Mouse (Mus musculus) liver, embryonic 15.5 days (tissue): ENCODE measurements around the gene Zbtb46. TPM values are rescaled to one million over a fixed set of nuclear protein-coding genes. Genes with fewer than 3 reads are reported as not detected.

Experiments used
- ATAC-seq: fragments of 200-750 bp; cut with Nextera tagmentation; 2 replicates; pipeline ENCODE4 v1.8.0; 2017; ENCODE audit warnings: moderate number of reproducible peaks, mild to moderate bottlenecking, moderate library complexity; ENCODE audit not compliant: insufficient read depth
- H3K27ac ChIP-seq: fragments of 300-500 bp; sonication (generic); replicated peaks from 2 replicates; pipeline ENCODE4 v1.5.1; 2015; ENCODE audit warnings: mild to moderate bottlenecking, inconsistent platforms
- H3K27me3 ChIP-seq: fragments of 300-500 bp; sonication (generic); 2 replicates; pipeline ENCODE4 v1.6.1; 2015; ENCODE audit warnings: mild to moderate bottlenecking, inconsistent platforms
- H3K36me3 ChIP-seq: fragments of 300-500 bp; sonication (generic); replicated peaks from 2 replicates; pipeline ENCODE4 v1.6.1; 2015; ENCODE audit warnings: moderate library complexity, mild to moderate bottlenecking, inconsistent platforms
- H3K4me1 ChIP-seq: fragments of 300-500 bp; sonication (generic); replicated peaks from 2 replicates; pipeline ENCODE4 v1.6.1; 2015; ENCODE audit warnings: inconsistent platforms
- H3K4me2 ChIP-seq: fragments of 300-500 bp; sonication (generic); 2 replicates; pipeline ENCODE4 v1.6.1; 2015; ENCODE audit warnings: moderate library complexity, mild to moderate bottlenecking, inconsistent platforms
- H3K4me3 ChIP-seq: fragments of 300-500 bp; sonication (generic); replicated peaks from 2 replicates; pipeline ENCODE4 v1.5.1; 2015; ENCODE audit warnings: mild to moderate bottlenecking, inconsistent platforms
- H3K9ac ChIP-seq: fragments of 300-500 bp; sonication (generic); 2 replicates; pipeline ENCODE4 v1.6.1; 2015; ENCODE audit warnings: moderate library complexity, mild to moderate bottlenecking, inconsistent platforms
- H3K9me3 ChIP-seq: fragments of 300-500 bp; sonication (generic); replicated peaks from 2 replicates; pipeline ENCODE4 v1.6.1; 2016; ENCODE audit warnings: inconsistent platforms
- WGBS: fragments of 180-500 bp; shearing (Covaris S2); methylation state at CpG from one replicate; pipeline ENCODE4 v1.1.7; 2015; ENCODE audit warnings: mixed read lengths; ENCODE audit not compliant: insufficient replicate concordance; 5-methylcytosine and 5-hydroxymethylcytosine counted together
- polyA plus RNA-seq: library from polyadenylated mRNA; unstranded; fragments of >200 nt; fragmentation: Nextera tagmentation; extraction: Ambion mirVana; gene quantifications from 2 replicates; pipeline ENCODE4 v1.2.1, GENCODE M21; 2015

Zbtb46 gene
- polyA plus RNA-seq, 1 experiment from 2014 or later: 7.9 TPM

DNA sequence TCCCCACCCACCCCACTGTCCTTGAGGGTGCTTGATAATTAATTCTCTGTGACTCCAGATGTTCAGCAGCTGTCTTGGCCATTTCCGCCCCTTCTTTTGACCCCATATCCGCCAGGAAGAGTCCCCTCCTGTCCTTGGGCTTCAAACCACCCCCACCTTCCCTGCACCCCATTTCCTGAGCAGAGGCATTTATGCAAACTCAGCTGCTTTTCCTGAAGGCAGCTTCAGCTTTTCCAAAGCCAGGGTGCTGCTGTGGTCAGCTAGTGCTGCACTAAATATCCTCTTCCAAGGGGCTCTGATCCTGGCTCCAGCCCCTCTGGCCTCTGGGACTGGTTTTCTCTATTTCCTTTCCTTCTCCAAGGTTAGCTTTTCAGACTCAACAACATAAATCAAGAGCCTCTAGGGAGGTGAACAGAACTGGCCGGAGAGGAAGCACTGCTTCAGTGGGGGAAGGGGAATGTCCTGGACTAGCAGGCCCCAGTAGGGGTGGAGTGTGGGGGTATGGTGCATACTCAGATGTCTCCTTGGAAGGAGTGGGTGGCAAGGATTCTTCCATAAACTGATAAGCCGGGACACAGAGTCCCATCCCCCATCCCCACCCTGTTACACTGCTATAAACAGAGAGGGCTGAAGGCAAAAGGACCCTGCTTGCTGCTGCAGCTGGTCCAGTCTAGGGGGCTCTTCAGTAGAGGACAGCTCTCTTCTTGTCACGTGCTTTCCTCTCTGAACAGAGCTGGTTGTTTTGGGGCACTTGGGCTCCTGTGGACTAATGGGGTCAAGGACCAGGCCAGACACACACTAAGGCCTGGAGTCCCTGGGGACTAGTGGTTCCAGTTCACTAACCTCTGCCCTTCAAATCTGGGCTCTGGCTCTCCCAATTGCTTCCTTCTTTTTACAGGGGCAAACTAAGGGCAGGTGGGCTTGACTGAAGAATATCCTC lies 28.4 kb upstream of the Zbtb46 start:
- no peak overlapping the region for H3K4me2 ChIP-seq
- H3K27me3 ChIP-seq: 0 out of 2 replicates have a peak, but pooled peaks cover 2% of the 10 kb centered on the region
- H3K4me1 ChIP-seq: peaks cover 51% of the 10 kb centered on the region
- H3K4me3 ChIP-seq: no peak overlapping the region
- peak; percentile 52 for ATAC-seq
- no peaks in the 10 kb centered on the region for H3K9me3 ChIP-seq
- H3K36me3 ChIP-seq: no peaks in the 10 kb centered on the region
- 28% methylated on average over 5 of the region's 5 CpGs for WGBS
- peak overlapping the region; percentile 6 for H3K27ac ChIP-seq
- H3K9ac ChIP-seq: no peak overlapping the region; the same call in 1 of the 2 replicates

DNA sequence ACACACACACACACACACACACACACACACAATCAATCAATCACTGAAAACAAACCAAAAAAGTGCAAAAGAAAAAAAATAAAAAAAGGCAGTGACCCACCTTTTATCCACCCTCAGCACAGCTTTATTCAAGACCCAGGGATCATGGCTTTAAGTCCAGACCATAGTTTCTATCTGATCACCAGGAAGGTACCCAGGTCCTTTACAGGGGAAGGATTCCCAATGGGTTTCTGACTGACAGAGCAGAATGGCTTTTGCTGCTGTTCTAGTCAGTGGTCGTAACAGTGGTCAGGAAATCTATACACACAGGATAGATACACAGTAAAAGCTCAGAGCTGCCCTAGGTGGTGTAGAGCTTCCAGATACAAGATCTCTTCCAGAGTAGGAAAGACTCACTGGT lies 26.5 kb upstream of the Zbtb46 start:
- H3K9ac ChIP-seq: no peak overlapping the region
- no peak overlapping the region for H3K27ac ChIP-seq
- no peak for ATAC-seq
- H3K9me3 ChIP-seq: no peaks in the 10 kb centered on the region
- no peak overlapping the region for H3K4me2 ChIP-seq
- no peak overlapping the region for H3K4me3 ChIP-seq
- peaks cover 40% of the 10 kb centered on the region for H3K4me1 ChIP-seq
- H3K27me3 ChIP-seq: 0 out of 2 replicates have a peak, but pooled peaks cover 2% of the 10 kb centered on the region
- H3K36me3 ChIP-seq: no peaks in the 10 kb centered on the region
- WGBS: 48% methylated on average over 1 of the region's 1 CpGs

DNA sequence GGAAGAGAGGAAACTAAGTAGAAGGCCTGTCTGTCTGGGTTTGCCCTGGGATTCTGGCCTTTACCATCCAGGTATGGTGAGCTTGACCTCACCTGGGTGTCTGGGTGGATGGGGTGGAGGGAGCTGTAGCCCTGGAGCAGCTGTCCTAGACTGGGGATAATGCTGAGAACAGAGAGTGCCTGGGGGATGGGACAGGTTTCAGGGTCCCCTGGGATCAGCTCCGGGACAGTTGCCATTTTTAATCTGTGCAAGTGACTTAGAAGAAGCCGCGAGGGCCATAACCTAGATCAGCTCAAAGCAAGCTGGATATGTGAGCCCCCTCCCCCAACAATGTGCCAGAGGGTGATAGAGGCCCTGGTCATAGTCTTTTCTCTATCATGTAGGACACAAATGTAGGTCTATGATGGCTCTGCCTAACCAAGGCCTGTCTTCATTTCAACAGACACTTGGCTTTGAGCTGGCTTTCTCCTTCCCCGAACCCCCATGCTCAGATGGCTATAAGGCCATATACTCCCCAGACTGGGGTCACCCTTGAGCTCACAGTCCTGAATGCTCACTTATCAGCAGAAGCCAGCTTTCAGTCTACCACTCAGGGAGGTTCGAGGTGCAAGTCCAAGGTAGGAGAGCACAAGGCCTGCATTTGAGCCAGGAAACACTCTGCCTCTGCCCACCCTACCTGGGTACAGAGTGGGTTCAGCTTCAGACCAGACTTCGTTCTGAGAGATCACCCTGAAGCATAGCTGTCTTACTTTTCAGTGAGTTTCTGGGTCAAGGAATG lies 25.4 kb upstream of the Zbtb46 start:
- peaks cover 40% of the 10 kb centered on the region for H3K4me1 ChIP-seq
- no peak overlapping the region for H3K4me3 ChIP-seq
- H3K9ac ChIP-seq: no peak overlapping the region
- no peak overlapping the region for H3K4me2 ChIP-seq
- H3K36me3 ChIP-seq: no peaks in the 10 kb centered on the region
- ATAC-seq: no peak
- H3K27ac ChIP-seq: no peak overlapping the region
- H3K27me3 ChIP-seq: 0 out of 2 replicates have a peak, but pooled peaks cover 2% of the 10 kb centered on the region
- no peaks in the 10 kb centered on the region for H3K9me3 ChIP-seq
- WGBS: 39% methylated on average over 6 of the region's 6 CpGs

- Histone ChIP-seq H3K27ac (peak overlapping the region; percentile 38), H3K4me2 (peak overlapping the region; percentile 46), H3K4me1 (peaks cover 40% of the 10 kb centered on the region), H3K36me3 (no peaks in the 10 kb centered on the region), H3K27me3 (0 out of 2 replicates have a peak, but pooled peaks cover 2% of the 10 kb centered on the region), H3K4me3 (no peak overlapping the region), H3K9ac (no peak overlapping the region), H3K9me3 (no peaks in the 10 kb centered on the region)
- 21% methylated on average over 7 of the region's 7 CpGs for WGBS
- peak; percentile 35; the same call in 1 of the 2 replicates for ATAC-seq
Observed at GRCm38 (mm10) chr2:181483562-181484318, 24.5 kb upstream of the Zbtb46 start.

DNA sequence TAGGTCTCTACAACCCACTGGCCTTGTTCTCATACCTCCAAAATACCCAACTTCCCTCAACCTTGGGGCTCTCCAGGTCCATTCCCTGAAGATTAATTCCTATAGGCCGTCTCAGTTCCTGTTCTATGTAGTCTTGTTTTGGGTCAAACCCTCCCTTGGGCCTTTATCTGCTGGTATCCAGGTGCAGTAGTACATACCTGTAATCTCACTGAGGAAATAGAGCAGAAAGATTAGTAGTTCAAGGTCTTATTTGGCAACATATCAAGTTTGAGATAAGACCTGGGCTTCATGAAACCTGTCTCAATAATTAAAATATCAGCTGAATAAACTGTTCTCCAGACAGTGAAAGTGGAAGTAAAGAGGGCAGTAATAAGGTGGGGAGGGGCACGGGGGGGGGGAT lies 23.9 kb upstream of the Zbtb46 start:
- Histone ChIP-seq H3K27ac (peak overlapping the region; percentile 38; the same call in 1 of the 2 replicates), H3K36me3 (no peaks in the 10 kb centered on the region), H3K27me3 (0 out of 2 replicates have a peak, but pooled peaks cover 2% of the 10 kb centered on the region), H3K4me1 (peaks cover 40% of the 10 kb centered on the region), H3K9ac (no peak overlapping the region), H3K9me3 (no peaks in the 10 kb centered on the region), H3K4me3 (no peak overlapping the region), H3K4me2 (peak overlapping the region; percentile 46; the same call in 1 of the 2 replicates)
- WGBS: 17% methylated on average over 2 of the region's 2 CpGs
- no peak for ATAC-seq

DNA sequence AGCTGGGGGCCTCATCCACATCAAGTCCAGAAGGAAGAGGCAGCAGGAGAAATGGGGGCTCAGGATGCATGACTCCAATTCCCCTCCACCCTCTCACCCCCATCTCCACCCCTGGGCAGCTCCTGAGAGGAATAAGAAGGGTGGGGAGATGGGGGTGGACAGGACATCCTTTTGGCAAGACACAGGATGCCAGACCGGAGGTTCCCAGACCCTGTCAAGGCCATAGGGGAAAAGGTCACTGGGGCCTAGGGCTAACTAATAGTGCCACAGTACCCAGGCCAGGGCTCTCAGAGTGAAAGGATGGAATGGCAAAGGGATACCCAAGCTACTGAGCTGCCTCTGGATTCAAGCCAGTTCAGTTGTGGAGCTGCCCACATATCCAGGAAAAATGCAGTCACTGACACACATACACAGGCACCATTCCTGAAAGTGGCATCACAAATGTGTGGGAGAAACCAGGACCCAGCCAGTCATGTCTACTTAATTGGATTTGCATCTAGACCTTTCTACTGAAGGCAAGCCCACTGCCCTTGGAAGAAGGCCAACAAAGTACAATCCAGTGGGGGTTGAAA lies 13.1 kb upstream of the Zbtb46 start:
- H3K9ac ChIP-seq: no peak overlapping the region
- H3K9me3 ChIP-seq: no peaks in the 10 kb centered on the region
- no peak for ATAC-seq
- no peak overlapping the region; the same call in 1 of the 2 replicates for H3K27ac ChIP-seq
- H3K36me3 ChIP-seq: no peaks in the 10 kb centered on the region
- no peak overlapping the region for H3K4me3 ChIP-seq
- no peaks in the 10 kb centered on the region for H3K27me3 ChIP-seq
- no peak overlapping the region for H3K4me2 ChIP-seq
- peaks cover 18% of the 10 kb centered on the region; the same call in 1 of the 2 replicates for H3K4me1 ChIP-seq
- 65% methylated on average over 1 of the region's 1 CpGs for WGBS

DNA sequence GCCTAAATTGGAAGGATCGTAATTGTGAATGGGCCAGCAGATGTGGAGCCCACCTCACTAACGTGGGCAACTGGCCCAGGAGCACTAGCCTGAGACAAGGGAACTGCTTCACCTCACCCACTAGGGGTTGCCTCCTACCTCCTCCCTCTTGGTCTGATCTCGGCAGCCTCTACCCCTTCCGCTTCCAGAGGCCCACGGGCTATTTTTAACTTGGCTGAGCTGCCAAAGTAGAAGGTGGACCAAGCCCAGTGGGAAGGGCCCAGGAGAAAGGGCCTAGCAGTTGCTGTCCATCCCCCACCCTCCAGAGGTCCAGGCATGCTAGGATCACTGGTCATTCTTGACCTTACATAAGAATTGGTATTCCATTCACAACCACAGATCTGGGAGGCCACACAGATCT lies 12.0 kb upstream of the Zbtb46 start:
- H3K4me1 ChIP-seq: peaks cover 18% of the 10 kb centered on the region; the same call in 1 of the 2 replicates
- H3K4me3 ChIP-seq: no peak overlapping the region
- H3K27ac ChIP-seq: no peak overlapping the region; the same call in 1 of the 2 replicates
- H3K36me3 ChIP-seq: no peaks in the 10 kb centered on the region
- H3K4me2 ChIP-seq: no peak overlapping the region
- H3K27me3 ChIP-seq: no peaks in the 10 kb centered on the region
- ATAC-seq: peak; percentile 39
- no peaks in the 10 kb centered on the region for H3K9me3 ChIP-seq
- 27% methylated on average over 5 of the region's 5 CpGs for WGBS
- H3K9ac ChIP-seq: no peak overlapping the region

- Histone ChIP-seq H3K27me3 (no peaks in the 10 kb centered on the region), H3K9ac (no peak overlapping the region), H3K4me2 (no peak overlapping the region), H3K9me3 (no peaks in the 10 kb centered on the region), H3K36me3 (no peaks in the 10 kb centered on the region), H3K4me1 (peaks cover 18% of the 10 kb centered on the region; the same call in 1 of the 2 replicates), H3K4me3 (no peak overlapping the region), H3K27ac (no peak overlapping the region)
- no peak for ATAC-seq
- WGBS: 18% methylated on average over 2 of the region's 2 CpGs
Observed at GRCm38 (mm10) chr2:181470285-181470684, 11.1 kb upstream of the Zbtb46 start.

DNA sequence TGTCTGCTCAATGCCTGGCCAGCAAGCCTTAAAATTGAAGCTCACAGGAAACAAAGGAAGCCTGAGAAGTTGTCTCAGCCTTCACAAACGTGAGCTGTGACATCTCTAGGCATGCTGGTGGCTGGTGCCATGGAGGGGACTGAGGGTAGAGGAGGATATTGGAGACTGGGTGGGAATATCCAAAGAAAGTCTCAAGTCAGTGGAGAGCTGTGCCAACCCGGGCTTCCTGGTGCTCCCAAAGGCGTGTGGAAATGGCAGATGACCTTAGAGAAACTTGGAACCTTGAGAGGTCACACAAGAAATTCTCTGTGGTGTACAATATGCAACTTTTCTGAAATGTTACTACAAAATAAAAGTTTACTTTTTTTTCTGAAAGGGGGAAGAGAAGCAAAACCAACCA lies 6.2 kb upstream of the Zbtb46 start:
- peaks cover 23% of the 10 kb centered on the region for H3K27me3 ChIP-seq
- H3K4me2 ChIP-seq: no peak overlapping the region
- H3K9ac ChIP-seq: no peak overlapping the region
- WGBS: 54% methylated on average over 3 of the region's 3 CpGs
- H3K9me3 ChIP-seq: no peaks in the 10 kb centered on the region
- ATAC-seq: no peak
- H3K4me1 ChIP-seq: peaks cover 41% of the 10 kb centered on the region
- H3K36me3 ChIP-seq: no peaks in the 10 kb centered on the region
- no peak overlapping the region for H3K27ac ChIP-seq
- H3K4me3 ChIP-seq: no peak overlapping the region

DNA sequence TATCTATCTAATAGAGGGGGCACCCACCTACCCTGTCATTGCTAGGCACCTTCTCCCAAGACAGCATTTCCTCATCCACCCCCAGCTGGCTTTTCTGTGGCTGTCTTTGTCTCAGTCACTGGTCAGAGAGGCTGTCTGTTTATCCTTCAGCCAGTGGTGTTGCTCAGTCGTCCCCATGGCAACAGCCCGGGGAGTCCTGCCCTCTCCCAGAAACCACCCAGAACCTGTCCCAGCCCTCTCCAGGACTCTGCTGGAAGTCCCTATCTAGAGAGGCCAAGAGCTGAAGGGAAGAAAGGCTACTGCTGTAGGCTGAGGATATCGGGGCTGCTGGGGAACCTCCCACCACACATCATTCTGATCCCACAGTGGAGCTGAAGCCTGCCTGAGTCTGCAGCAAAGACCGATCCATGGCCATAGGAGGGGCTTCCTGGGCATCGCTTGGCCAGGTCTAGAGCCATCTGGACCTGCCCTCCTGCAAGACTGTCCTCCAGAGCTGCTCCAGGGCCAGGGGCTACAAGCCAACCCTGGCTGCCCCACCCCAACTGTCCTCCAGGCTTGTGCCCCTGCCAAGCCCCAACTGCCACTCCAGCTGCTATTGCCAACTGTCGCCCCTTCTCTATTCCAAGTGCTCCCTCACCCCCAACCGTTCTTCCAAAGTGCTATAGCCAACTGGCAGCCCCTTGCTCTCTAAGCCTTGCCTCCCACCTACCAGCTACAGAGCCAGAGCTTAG lies 3.9 kb upstream of the Zbtb46 start:
- Histone ChIP-seq H3K27ac (no peak overlapping the region), H3K9me3 (no peaks in the 10 kb centered on the region), H3K9ac (no peak overlapping the region), H3K27me3 (peaks cover 35% of the 10 kb centered on the region), H3K4me1 (peaks cover 54% of the 10 kb centered on the region), H3K36me3 (no peaks in the 10 kb centered on the region), H3K4me2 (peak overlapping the region; percentile 25; the same call in 1 of the 2 replicates), H3K4me3 (no peak overlapping the region)
- ATAC-seq: peak; percentile 1; the same call in 1 of the 2 replicates
- WGBS: 21% methylated on average over 7 of the region's 7 CpGs
